Mouse (Mus musculus) CH12F3 (cell line): Measurements from ENCODE around the gene Crybb1.

Experiments used
- in situ Hi-C: fragments of 300-500 bp; cut with MboI; formaldehyde crosslinking; loops from 2 replicates; pipeline ENCODE4 v1.14.3; 2020; ENCODE audit warnings: low sequenced_read_pairs

Crybb1 gene

DNA sequence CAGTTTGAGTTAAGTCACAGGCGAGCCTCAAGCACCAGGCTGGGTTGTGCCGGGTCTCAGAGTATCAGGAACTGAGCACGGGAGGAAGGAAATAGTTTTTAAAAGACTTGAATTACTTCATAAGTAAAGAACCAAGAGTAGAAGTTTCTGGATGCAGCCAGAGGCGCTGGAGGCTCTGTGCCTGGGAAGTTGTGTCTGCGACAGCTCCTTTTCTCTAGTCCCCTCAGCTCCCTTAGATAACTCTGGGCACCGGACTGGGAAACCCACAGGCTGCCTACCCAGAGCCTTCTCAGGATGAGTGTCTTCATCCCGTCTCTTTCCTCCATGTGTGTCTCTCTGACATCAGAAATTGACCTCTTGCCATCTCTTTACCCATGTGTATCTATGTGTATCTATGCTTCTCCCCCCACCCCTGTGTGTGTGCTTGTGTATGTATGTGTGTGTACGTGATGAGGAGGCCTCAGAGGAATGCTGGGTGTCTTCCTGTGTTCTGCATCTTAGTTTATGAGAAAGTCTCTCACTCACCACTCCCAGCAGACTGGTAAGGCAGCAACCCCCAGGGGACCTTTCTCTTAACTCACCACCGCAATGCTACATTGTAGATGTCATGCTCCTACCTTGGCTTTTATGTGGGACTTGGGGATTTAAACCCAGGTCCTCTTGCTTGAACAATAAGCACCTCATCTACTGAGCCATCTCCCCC lies 27.3 kb downstream of the Crybb1 start:
- in situ Hi-C loops = no loop called here

DNA sequence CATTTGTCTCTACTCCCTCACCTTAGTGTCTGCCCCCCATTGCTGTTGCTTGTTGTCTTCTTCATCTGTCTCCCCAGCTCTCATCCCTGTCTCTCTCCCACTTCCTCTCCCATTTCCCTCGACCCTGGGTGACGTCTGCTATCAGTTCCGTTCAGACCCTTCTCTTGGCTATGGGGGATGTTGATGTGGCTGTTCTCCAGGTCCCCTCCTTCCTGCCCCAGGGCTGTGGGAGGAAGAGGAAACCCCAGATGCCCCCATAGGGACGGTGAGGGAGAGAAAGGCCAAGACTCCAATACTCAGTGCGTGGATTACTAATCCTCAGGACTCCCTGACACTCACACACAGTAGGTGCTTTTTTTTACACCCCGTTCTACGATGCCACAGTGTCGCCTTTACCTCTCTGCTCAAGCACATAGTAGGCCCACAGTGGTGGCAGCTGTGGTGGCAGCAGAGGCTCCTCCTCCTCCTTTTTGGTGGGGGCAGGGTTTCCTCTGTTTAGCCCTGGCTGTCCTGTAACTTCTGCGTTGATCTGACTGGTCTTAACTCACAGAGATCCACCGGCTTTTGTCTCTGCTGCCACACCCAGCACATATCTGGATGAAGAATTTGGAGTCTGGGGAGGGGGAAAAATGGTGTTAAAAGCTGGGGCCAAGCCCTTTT lies 28.1 kb downstream of the Crybb1 start:
- in situ Hi-C loops = no loop called here

DNA sequence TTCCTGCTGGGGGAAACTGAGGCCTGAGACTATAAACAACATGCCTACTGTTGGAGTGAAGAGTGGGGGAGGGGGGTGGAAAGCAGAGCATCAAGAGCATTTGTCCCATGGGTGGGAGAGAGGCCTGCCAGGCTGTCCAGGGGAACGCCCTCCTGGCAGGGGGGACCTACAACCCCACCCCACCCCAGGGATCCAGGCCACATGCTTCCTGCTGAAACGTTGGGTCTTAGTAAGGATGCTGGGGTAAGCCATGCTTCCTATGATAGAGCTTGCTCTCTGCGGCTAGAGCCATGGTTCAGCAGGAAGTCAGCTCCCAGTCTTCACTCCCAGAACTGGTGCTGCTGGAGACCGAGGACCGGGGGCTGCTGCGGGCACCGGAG lies 28.6 kb downstream of the Crybb1 start:
- in situ Hi-C loops = no loop called here

DNA sequence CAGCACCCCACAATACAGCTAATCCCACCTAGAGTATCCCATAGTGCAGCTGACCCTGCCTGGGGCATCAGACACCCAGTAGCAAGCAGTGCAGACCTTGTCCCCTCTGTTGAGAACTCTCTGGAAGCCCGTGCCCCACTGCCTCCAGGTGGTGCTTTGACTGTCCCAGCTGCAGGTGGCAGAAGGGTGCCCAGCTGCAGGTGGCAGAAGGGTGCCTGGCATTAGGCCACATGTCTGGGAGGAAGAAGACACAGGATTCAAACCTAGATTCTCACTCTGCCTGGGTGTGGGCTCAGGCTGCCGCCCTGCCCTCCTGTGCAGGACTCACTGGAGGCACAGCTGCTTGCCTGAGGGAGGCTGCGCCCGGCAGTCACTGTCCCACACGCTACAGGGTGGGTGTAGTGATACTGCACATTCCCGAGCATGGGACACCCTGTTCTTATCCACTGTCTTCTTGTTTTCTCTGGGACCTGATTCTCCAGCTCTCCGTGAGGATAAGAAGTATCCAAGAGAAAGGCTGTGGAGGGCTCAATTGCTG lies 30.0 kb downstream of the Crybb1 start:
- in situ Hi-C loops = no loop called here

DNA sequence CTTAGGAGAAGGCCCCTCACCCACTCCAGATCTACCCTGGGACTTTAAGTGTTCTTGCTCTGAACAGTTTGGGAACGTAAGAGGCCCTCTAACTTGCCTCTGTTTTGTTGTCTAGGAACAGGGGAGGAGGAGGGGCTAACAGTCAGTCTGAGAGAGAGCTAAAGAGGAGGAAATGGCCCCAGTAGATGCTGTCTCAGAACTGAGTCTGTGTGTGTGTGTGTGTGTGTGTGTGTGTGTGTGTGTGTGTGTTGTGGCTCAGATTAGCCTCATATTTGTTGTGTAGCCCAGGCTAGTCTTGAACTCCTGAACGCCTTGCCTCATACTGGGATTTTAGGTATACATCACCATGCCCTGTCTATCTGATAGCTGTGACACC lies 31.0 kb downstream of the Crybb1 start:
- in situ Hi-C loops = no loop called here

DNA sequence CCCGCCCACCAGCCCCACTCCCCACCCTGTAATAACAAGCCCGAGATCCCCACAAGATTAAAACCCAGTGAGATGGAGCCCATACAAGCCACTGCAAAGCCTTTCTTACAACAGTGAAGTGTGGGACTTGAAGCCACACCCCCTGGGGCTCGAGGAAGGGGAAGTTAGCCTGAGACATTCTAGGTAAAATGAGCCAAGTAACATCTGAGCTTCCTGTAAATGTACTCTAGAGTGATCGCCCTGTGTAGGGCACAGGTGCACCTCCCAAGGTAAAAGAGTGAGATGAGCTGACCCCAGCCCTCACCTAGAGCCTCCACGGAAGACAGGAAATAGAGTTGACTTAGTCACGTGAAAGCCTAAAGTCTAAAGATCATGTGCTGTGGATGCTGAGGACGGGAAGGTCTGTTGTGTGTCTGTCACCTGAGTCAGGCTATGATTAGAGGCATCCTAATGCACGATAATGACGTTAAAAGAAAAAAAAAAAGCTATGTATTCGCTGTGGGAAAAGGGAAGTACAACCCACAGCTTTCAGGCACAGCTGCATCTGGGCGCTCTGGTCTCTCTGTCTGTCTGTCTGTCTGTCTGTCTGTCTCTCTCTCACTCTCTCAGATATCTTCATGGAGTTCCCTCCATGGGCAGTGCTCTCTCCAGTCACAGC lies 31.5 kb downstream of the Crybb1 start:
- in situ Hi-C loops = no loop called here

DNA sequence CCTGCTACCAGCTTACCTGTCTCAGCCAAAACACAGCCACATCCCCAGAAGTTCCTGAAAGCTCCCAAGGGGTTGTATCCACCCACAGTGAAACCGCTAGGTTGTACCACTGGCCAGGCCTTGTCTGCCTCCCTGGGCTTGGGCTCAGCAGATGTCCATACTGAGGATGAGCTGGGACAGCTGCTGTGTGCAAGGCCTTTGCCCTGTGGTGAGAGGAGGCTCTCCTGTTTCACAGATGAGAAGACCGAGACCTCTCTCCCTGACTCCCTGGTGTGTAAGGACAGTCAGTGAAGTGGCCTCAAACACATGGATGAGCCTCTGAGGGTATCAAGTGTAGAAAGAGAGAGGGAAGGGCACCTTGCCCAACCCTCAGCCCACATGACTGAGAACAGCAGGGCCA lies 32.0 kb downstream of the Crybb1 start:
- in situ Hi-C loops = no loop called here

DNA sequence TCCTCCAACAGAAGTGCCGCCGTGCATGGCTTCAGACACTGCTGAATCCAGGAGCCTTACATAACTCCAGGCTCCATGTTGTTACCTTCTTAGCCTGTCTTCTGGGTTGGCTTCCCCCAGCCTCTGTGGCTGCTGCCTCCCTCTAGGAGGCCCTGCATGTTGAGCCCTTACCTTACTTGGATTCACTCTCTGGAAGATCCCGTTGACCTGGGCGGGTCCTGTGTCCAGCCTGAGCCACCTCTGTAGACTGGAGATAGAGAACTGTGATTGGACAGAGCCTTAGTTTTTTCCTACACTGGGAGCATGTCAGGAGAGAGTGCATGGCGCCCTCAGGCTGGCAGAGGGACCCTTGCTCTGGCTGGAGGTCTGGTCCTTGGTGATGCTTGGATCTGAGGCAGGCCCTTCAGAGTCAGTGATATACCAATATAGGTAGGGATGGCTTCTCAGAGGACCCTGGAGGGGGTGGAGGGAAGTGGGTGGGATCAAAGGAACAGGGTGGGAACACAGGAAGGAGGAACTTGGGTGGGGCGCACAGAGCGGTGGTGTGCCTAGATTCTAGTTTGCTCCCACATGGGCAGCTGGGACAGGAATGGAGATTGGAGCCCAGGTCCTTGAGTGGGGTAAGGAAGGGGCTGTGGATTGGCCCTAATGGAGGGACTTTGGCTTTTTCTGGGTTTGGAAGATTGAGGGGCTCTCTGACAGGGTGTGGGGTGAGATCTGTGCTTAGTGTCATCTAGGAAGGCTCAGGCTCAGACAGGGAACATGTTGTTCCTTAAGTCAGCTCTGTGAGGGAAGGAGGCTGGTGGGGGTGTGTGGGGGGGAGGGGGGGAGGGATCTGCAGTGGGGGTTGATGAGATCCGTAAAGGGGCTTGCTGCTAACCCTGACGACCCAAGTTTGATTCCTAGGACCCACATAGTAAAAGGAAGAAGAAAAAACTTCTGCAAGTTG lies 32.9 kb downstream of the Crybb1 start:
- in situ Hi-C loops = no loop called here

DNA sequence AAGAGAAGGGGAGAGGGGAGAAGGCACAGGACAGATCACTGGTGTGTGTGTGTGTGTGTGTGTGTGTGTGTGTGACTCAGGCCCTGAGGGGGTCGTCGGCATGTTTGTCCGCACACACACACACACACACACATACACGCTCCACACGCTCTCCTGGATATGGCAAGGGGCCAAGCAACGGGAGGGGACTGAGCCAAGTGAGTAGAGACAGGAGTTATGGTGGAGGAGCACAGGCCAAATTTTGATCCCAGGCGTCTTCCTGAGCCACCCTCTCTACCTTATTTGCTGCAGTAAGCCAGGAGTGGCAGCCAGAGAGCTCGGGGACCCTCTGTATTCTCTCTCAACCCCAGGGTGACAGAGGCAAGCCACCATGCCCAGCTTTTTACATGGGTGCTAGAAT lies 33.6 kb downstream of the Crybb1 start:
- in situ Hi-C loops = no loop called here

DNA sequence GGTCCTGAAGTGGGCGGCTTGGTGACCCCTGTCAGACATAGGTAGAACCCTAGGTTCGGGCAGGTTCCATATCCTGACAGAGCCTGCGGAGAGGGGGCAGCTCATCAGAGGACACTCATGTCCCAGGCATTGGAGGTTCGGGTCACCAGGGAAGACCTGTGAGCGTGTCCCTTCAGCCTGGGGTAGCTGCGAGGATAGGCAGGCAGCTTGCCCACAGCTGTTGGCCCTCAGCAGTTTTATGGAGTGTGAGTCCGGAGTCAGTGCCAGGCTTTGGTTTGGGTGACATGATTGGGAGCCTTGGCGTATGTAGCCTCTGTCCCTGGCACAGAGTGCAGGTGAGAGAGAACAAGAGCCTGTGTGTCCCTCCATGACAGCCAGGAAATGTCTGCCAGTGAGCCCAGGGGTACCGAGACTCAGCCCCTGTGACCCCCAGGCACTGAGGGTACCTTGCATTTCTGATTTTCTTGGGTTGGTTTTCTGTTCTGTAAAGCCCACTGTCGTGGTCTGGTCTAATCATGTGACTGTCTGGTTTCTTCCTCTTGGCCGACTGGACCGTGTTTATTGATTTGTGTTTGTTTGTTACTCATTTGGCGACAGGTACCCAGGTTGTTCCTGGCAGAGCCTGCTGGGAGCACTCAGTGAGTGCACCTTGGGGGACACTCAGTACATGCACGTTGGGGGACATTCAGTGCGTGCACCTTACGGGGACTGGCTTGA lies 34.4 kb downstream of the Crybb1 start:
- in situ Hi-C loops = no loop called here

DNA sequence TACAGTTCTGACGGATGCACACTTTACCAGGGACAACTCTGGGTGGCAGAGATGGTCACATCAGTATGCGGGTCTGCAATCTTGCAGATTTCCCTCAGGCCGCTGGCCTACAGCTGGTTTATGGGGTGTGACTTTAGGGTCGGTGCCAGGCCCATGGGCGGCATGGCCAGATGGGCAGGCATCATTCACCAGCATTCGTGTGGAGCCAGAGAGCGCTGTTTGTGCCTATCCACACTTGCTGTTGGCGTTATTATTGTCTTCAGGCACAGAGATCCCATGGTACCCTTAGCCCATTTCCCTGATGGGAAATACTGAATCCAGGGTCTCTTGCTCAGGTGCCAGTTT lies 34.9 kb downstream of the Crybb1 start:
- in situ Hi-C loops = no loop called here

DNA sequence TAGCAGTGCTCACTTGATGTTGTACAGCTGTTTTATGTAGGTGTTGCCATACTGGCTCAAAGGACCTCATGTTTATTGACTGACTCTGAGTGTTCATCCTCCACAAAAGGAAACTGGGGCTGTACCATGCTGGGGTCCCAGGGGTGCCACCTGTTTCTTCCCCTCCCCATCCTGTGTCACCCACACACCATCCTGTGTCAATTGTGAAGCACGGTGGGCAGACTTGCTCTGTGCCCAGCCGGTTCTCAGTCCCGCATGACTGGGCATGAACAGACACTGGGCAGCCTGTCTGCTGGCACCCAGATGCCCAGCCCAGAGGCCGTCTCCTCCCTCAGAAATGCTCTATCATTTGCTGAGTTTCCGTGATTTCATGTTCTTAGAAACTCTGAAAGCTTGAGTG lies 36.3 kb downstream of the Crybb1 start:
- in situ Hi-C loops = no loop called here

DNA sequence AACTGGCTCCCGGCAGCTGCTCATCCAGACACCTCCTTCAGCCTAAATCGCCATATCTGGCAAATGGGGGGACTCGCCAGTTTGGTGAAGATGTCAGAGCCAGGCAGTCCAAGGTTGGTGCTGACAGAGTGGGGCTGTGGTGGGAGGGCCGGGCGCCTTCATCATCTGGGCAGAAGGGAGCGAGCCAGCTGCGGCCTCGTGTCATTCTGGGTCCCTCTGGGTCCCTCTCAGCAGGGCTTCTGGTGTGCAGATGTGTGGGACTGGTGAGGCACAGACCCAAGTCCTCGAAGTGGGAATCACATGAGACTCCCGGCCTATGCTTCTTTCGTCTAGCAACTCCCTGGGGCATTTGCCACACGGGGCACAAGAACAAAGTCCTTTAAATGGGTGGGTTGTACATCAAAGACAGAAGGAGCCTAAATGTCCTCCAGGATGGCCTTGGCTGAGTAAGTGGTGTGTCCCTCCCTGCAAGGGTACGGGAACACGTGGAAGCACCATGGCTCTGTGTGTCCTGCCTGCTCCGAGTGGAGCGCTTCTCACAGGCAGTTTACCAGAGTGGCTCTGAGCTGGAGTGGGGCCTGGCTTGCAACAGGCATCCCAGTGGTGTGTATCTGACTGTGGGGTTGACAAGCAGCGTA lies 36.8 kb downstream of the Crybb1 start:
- in situ Hi-C loops = no loop called here

DNA sequence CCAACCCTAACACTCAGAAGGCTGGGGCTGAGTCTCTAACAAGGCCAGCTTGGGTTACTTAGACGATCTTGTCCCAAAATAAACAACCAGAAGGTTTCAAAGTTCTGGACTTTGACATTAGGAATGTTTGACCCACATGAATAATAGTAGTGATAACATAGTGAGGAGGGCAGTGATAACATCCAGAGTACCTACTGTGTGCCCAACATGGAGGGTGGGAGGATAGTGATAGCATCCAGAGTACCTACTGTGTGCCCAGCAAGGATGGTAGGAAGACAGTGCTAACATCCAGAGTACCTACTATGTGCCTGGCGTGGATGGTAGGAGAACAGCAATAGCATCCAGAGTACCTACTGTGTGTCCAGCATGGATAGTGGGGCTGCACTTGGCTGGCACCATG lies 38.2 kb downstream of the Crybb1 start:
- in situ Hi-C loops = no loop called here

DNA sequence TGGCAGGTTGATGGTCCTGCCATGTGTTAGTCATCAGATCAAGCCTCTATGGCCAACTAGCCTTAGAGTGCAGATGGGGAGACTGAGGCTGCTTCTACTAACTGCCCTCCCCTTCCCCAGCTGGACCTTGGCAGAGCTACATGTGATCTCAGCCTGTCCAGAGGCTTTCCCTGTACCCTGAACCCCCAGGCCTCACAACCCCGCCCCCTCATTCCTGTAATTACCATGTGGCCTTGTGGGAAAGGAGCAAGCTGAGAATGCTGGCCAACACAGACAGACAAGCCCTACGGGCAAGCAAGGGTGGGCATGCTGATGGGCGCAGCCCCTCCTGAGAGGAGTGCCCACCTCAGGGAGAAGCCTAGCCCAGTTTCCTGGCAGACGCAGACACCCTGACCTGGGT lies 39.1 kb downstream of the Crybb1 start:
- in situ Hi-C loops = no loop called here

DNA sequence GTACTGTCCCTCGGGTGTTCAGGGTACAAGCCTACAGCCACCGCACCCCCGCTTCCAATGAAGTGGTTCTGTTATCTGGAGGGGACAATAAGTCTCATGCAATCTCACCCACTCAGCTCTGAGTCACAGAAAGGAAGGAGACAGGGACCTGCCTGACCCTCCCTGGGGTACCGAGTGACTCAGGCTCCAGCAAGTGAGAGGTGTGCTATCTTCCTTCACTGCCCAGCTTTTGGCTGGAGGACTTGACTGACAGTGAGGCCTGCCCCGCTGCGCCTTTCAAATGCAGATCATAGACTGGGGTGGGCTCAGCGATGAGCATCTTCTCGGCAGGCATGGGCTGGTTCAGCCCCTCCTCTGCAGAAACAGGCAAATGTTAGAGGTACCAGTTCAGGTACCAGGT lies 39.5 kb downstream of the Crybb1 start:
- in situ Hi-C loops = no loop called here

DNA sequence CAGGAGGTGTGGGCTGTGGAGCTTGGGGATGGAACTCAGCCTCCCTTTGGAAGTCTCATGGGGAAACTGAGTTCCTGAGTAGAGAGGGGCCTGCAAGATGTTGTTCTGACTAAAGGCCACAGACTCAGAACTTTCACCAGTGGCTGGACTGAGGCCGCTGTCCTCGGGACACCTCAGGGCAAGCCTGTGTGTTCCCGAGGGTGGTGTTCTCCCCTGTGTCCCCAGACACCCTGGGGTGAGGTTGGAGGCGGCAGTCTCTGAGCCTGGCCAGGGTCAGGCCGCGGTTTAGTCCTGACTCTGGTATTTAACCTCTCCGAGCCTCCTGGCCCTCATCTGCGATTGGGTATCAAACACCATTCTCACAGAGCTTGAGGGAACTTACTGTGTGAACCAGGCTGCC lies 39.9 kb downstream of the Crybb1 start:
- in situ Hi-C loops = no loop called here

DNA sequence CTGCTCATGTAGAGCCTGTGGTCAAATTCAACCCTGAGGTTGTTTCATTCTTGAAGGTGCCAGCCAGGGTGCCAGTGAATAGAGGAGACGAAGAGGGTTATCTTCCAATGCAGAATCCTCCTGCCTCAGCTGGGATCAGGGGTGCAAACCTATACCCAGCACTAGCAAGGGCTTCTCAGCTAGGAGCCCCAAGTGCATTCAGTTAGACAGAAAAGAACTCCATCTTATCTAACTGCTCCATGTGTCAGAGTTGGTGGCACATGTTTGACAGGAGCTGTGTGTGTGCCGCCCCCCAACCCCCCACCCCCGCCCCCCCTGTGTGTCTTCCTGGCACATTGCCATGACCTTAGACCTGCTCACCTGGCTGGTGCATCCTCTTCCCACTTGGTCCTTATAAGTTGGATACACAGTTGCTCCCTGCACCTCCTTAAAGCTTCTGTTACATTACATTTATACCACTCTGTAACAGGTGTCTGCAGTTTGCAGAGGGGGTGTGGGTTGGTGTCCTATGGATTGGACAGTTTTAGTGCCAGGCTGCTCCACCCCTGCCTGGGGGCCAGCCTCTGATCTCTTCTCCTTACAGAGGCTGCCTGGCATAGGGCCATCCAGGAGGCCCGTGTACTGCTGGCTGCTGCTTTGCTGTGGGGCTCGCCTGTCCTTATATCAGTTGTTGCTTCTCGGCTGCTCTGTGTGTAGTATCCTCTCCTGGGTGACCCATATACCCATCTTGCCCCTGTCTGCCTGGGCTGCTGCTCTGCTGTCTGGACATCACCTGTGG lies 41.0 kb downstream of the Crybb1 start:
- in situ Hi-C loops = no loop called here

DNA sequence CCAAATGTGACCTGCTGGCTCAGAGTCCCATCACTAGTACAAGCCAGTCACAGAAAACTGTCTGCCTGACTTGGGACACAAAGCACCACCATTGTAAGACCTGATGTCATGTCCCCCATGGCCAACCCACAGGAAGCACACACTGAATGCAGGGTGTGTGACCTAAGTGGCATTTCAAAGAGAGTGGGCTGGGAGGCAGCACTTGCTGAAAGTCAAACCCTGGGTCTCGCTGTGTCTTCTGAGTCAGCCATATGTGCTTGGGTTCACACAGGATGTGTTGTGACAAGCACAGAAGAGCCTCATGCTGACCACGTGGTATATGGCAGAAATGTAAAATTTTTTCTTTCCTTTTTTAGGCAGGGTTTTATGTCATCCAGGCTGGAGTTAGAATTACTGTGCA lies 41.6 kb downstream of the Crybb1 start:
- in situ Hi-C loops = no loop called here
